Mouse (Mus musculus) heart, postnatal 0 days (tissue): ENCODE results near the gene Ugt1a2. TPM values are rescaled to one million over a fixed set of nuclear protein-coding genes. Genes with fewer than 3 reads are reported as not detected.
A peak's percentile ranks its signal among the peaks of the same experiment; 100 is the strongest.

Experiments used
- ATAC-seq: fragments of 200-750 bp; cut with Nextera tagmentation; 2 replicates; pipeline ENCODE4 v1.8.0; 2017; ENCODE audit warnings: low read depth, moderate number of reproducible peaks, moderate library complexity; ENCODE audit not compliant: insufficient read depth
- DNase-seq: peaks from one replicate; pipeline ENCODE4 v3.0.0-alpha.2; 2016; ENCODE audit warnings: low spot score
- H3K27ac ChIP-seq: fragments of 300-500 bp; sonication (generic); 2 replicates; pipeline ENCODE4 v1.5.1; 2014; ENCODE audit warnings: low read depth, mild to moderate bottlenecking
- H3K27me3 ChIP-seq: fragments of 300-500 bp; sonication (generic); 2 replicates; pipeline ENCODE4 v1.6.1; 2014; ENCODE audit warnings: low read length, mixed read lengths; ENCODE audit not compliant: control insufficient read depth, insufficient read depth
- H3K36me3 ChIP-seq: fragments of 300-500 bp; sonication (generic); replicated peaks from 2 replicates; pipeline ENCODE4 v1.6.1; 2014; ENCODE audit warnings: low read length, mixed read lengths; ENCODE audit not compliant: control insufficient read depth, insufficient read depth
- H3K4me1 ChIP-seq: fragments of 300-500 bp; sonication (generic); 2 replicates; pipeline ENCODE4 v1.6.1; 2014; ENCODE audit warnings: antibody characterized with exemption; ENCODE audit not compliant: control insufficient read depth, insufficient read depth
- H3K4me2 ChIP-seq: fragments of 300-500 bp; sonication (generic); 2 replicates; pipeline ENCODE4 v1.6.1; 2014; ENCODE audit warnings: low read depth, mild to moderate bottlenecking, low read length, moderate library complexity
- H3K4me3 ChIP-seq: fragments of 300-500 bp; sonication (generic); 2 replicates; pipeline ENCODE4 v1.5.1; 2014; ENCODE audit warnings: low read depth, low read length
- H3K9ac ChIP-seq: fragments of 300-500 bp; sonication (generic); replicated peaks from 2 replicates; pipeline ENCODE4 v1.6.1; 2014; ENCODE audit warnings: low read depth, low read length, mixed read lengths
- H3K9me3 ChIP-seq: fragments of 300-500 bp; sonication (generic); replicated peaks from 2 replicates; pipeline ENCODE4 v1.6.1; 2016; ENCODE audit warnings: low read length; ENCODE audit not compliant: control insufficient read depth
- CTCF ChIP-seq: IDR thresholded peaks from 2 replicates; pipeline ENCODE4 v1.5.1; 2016; ENCODE audit warnings: antibody characterized with exemption, control low read depth, low read depth
- EP300 ChIP-seq: IDR thresholded peaks from 2 replicates; pipeline ENCODE4 v1.6.1; 2016; ENCODE audit warnings: antibody characterized with exemption, low read depth
- WGBS: fragments of 180-500 bp; shearing (Covaris S2); extraction: QIAGEN DNeasy Blood & Tissue Kit; methylation state at CpG from one replicate; pipeline ENCODE4 v1.1.7; 2014; 5-methylcytosine and 5-hydroxymethylcytosine counted together
- polyA plus RNA-seq: library from polyadenylated mRNA; unstranded; fragments of >200 nt; fragmentation: Nextera tagmentation; extraction: Ambion mirVana; gene quantifications from 2 replicates; pipeline ENCODE4 v1.2.1, GENCODE M21; 2015
- total RNA-seq: library from RNA; depleted of rRNA; stranded (reverse); fragments of >200 nt; gene quantifications from 2 replicates; pipeline ENCODE4 v1.2.3, GENCODE M21; 2014; ENCODE audit warnings: low replicate concordance

Ugt1a2 gene
- total and polyA plus RNA-seq, 2 experiments from 2014 or later, result not detected

- ATAC-seq (no peak), DNase-seq (no peak)
- H3K27ac ChIP-seq, result no peak overlapping the region
- H3K9ac ChIP-seq, result no peak overlapping the region
- TF ChIP-seq CTCF, result no peak
- TF ChIP-seq EP300, result no peak
- no peak overlapping the region for H3K4me2 ChIP-seq
- no peaks in the 10 kb centered on the region for H3K27me3 ChIP-seq
- H3K36me3 ChIP-seq, result no peaks in the 10 kb centered on the region
- H3K9me3 ChIP-seq, result no peaks in the 10 kb centered on the region
- no peaks in the 10 kb centered on the region for H3K4me1 ChIP-seq
- H3K4me3 ChIP-seq, result no peak overlapping the region
- WGBS, result 65% methylated on average over 3 of the region's 3 CpGs
Observed at GRCm38 (mm10) chr1:88192136-88192535, 8.3 kb upstream of the Ugt1a2 start.

GRCm38 (mm10) chr1:88195687-88196086 lies 4.7 kb upstream of the Ugt1a2 start:
- Histone ChIP-seq H3K36me3 (no peaks in the 10 kb centered on the region), H3K9me3 (no peaks in the 10 kb centered on the region)

GRCm38 (mm10) chr1:88197443-88197842 lies 3.0 kb upstream of the Ugt1a2 start:
- Histone ChIP-seq H3K27me3 (no peaks in the 10 kb centered on the region), H3K36me3 (no peaks in the 10 kb centered on the region), H3K4me1 (no peaks in the 10 kb centered on the region), H3K4me2 (no peak overlapping the region), H3K9ac (no peak overlapping the region), H3K9me3 (no peaks in the 10 kb centered on the region), H3K4me3 (no peak overlapping the region), H3K27ac (no peak overlapping the region)
- TF ChIP-seq EP300 (no peak), CTCF (no peak)
- WGBS, result 68% methylated on average over 3 of the region's 3 CpGs
- DNase-seq, result no peak
- no peak for ATAC-seq

More at GRCm38 (mm10) chr1:88195687-88196086, 4.7 kb upstream of the Ugt1a2 start:
- Histone ChIP-seq H3K27ac (no peak overlapping the region), H3K9ac (no peak overlapping the region), H3K27me3 (no peaks in the 10 kb centered on the region), H3K4me3 (no peak overlapping the region), H3K4me1 (no peaks in the 10 kb centered on the region), H3K4me2 (no peak overlapping the region)
- no peak for DNase-seq
- WGBS, result 83% methylated on average over 1 of the region's 1 CpGs
- no peak for TF ChIP-seq CTCF
- TF ChIP-seq EP300, result no peak
- ATAC-seq, result no peak

- 46% methylated on average over 2 of the region's 2 CpGs for WGBS
- no peaks in the 10 kb centered on the region for H3K36me3 ChIP-seq
- no peaks in the 10 kb centered on the region; the same call in 1 of the 2 replicates for H3K9me3 ChIP-seq
- TF ChIP-seq CTCF (no peak), EP300 (no peak)
- ATAC-seq (no peak), DNase-seq (no peak)
- H3K9ac ChIP-seq, result no peak overlapping the region
- H3K27me3 ChIP-seq, result no peaks in the 10 kb centered on the region
- no peak overlapping the region for H3K4me2 ChIP-seq
- no peaks in the 10 kb centered on the region for H3K4me1 ChIP-seq
- H3K27ac ChIP-seq, result no peak overlapping the region
- H3K4me3 ChIP-seq, result no peak overlapping the region
Observed at GRCm38 (mm10) chr1:88199996-88200395, 405 bp upstream of the Ugt1a2 start.

GRCm38 (mm10) chr1:88205294-88205922 lies 5.0 kb downstream of the Ugt1a2 start, which contains the start of gene Dnajb3:
Gene Dnajb3 (minus strand): TSS chr1:88205782.
- no peak within 1 kb of the TSS for H3K27ac ChIP-seq
- H3K27me3 ChIP-seq, result no peaks in the 10 kb centered on the region
- ATAC-seq, result peak; percentile 97

More at GRCm38 (mm10) chr1:88205294-88205922, 5.0 kb downstream of the Ugt1a2 start, which contains the start of gene Dnajb3:
- TF ChIP-seq CTCF, result no peak
- TF ChIP-seq EP300, result no peak
- 8% methylated on average over 52 of the region's 62 CpGs for WGBS
- Histone ChIP-seq H3K4me2 (peak within 1 kb of the TSS; percentile 72), H3K4me3 (peak within 1 kb of the TSS; percentile 46), H3K36me3 (no peaks in the 10 kb centered on the region), H3K4me1 (0 out of 2 replicates have a peak, but pooled peaks cover 4% of the 10 kb centered on the region), H3K9me3 (no peaks in the 10 kb centered on the region; the same call in 1 of the 2 replicates), H3K9ac (peak within 1 kb of the TSS; percentile 50)
- DNase-seq, result no peak
